8 mouse cellular contexts compared by ENCODE assay signal in the genomic region with DNA sequence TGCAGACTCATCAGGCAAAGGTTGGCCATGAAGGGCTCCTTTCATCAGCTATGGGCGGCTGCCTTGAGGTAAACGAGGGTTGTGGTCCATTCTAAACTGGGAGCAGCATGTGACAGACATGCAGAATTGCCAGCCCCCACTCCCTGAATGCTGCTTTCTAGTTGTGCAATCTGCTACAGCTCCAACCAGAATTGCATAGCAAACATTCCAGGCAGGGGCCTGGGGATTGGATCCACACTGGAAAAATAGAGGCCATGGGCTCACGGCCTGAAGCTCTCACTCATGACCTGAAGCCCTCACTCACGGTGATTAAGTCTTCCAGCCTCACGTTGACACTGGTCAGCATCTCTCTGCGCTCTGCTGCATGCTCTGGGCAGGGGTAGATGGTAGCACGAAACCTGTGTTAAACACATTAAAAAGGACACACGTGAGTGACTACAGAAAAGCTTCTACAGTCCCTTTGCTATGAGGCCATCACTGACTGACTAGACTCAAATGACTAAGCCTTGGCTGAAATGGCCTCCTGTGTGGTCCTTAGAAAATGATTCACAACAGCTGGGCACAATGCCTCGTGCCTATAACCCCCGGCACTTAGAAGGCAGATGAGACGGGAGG. TPM values are rescaled to one million over a fixed set of nuclear protein-coding genes. Genes with fewer than 3 reads are reported as not detected.
DNase-seq lines count a peak whose midpoint lies in the region; ATAC-seq lines count a peak whose summit lies in the region.
"Had no signal": no experiment of that assay in that cellular context is flagged by ENCODE, and none has a peak within 500 bp of the region (broad histone marks: within the 10 kb centered on the region; RNA-seq: fewer than 3 reads in every experiment).

No protein-coding gene starts in this region.

- peak; percentile 20 for DNase-seq in embryo, embryonic 10.5 days (ENCODE audit: low spot score)
- peak; percentile 12 for DNase-seq in gastrocnemius, postnatal 14 days
- DNase-seq in kidney, adult 9 months = peak; percentile 69
- DNase-seq in lung, postnatal 14 days = peak; percentile 35
- no peak for DNase-seq in midbrain, embryonic 11.5 days (ENCODE audit: low spot score, missing footprints)
- DNase-seq in spleen, postnatal 14 days (ENCODE audit: low spot score in 2 of 2) = no peak
- no peak for DNase-seq in cerebellum, adult 11 months

- H3K4me2 ChIP-seq in midbrain, embryonic 11.5 days = no peak overlapping the region

- no peak overlapping the region for H3K4me3 ChIP-seq in midbrain, embryonic 11.5 days (ENCODE audit: low read depth, low read length)
- H3K4me3 ChIP-seq: layer of hippocampus, adult 2 months had no signal

- H3K27ac ChIP-seq in midbrain, embryonic 11.5 days (ENCODE audit: low read depth, low read length) = no peak overlapping the region
- H3K27ac ChIP-seq: layer of hippocampus, adult 2 months had no signal

- no peak for ATAC-seq in midbrain, embryonic 11.5 days (ENCODE audit: low FRiP score)

- intact Hi-C loops in gastrocnemius, postnatal 14 days (cut with DNase I; ENCODE audit: low total_unique reads) = no loop called here

- no peak overlapping the region for H3K9ac ChIP-seq in midbrain, embryonic 11.5 days (ENCODE audit: low read length)

- H3K27me3 ChIP-seq in midbrain, embryonic 11.5 days (ENCODE audit: control insufficient read depth, insufficient read depth, low read length) = no peaks in the 10 kb centered on the region

- no peaks in the 10 kb centered on the region for H3K36me3 ChIP-seq in midbrain, embryonic 11.5 days (ENCODE audit: control insufficient read depth, insufficient read depth, low read length)

- no peaks in the 10 kb centered on the region for H3K4me1 ChIP-seq in midbrain, embryonic 11.5 days (ENCODE audit: control insufficient read depth, insufficient read depth, low read length)

- H3K9me3 ChIP-seq in midbrain, embryonic 11.5 days (ENCODE audit: control insufficient read depth, low read length) = no peaks in the 10 kb centered on the region

- 63% methylated on average over 11 of the region's 11 CpGs for WGBS in midbrain, embryonic 11.5 days

RNA-seq across cellular contexts. Expression of gene Tmem213, which starts 27.2 kb away (rescaled TPM):
- total RNA-seq in gastrocnemius, postnatal 14 days (2021) = not detected
- not detected in 2 replicates for polyA plus RNA-seq in midbrain, embryonic 11.5 days (2014; fragmentation: Nextera tagmentation; extraction: Ambion mirVana)
- total RNA-seq: layer of hippocampus, adult 2 months had no signal

RNA-seq across cellular contexts. Expression of gene Svopl, which starts 35.0 kb away (rescaled TPM):
- under 1 TPM; 0.58 to 0.66 TPM for total RNA-seq in gastrocnemius, postnatal 14 days (2021)
- polyA plus RNA-seq in midbrain, embryonic 11.5 days (2014; fragmentation: Nextera tagmentation; extraction: Ambion mirVana) = 0.52 and 1.4 TPM in 2 replicates

RNA-seq across cellular contexts. Expression of gene Atp6v0a4, which starts 42.6 kb away (rescaled TPM):
- 1 to 10 TPM; 1.5 to 2.0 TPM for total RNA-seq in gastrocnemius, postnatal 14 days (2021)
- polyA plus RNA-seq in midbrain, embryonic 11.5 days (2014; fragmentation: Nextera tagmentation; extraction: Ambion mirVana) = not detected in 2 replicates

Comparison
In these comparisons a context has a peak if more than half of its experiments do, and no peak if none do; other contexts are left out.
1. DNase-seq: peak in embryo, embryonic 10.5 days (single experiment), gastrocnemius, postnatal 14 days (single experiment), kidney, adult 9 months (single experiment) and lung, postnatal 14 days (single experiment); none in midbrain, embryonic 11.5 days (single experiment), spleen, postnatal 14 days (0 of 2) and cerebellum, adult 11 months (single experiment).